Mouse (Mus musculus): ENCODE data around the gene Fancd2.

The Fancd2 gene

GRCm38 (mm10) chr6:113508947-113509280, 22.6 kb upstream of the Fancd2 start:
- Histone ChIP-seq H3K4me1 (replicated peaks; ENCODE audit: low read depth, low read length) (peaks cover 44% of the 10 kb centered on the region), H3K36me3 (ENCODE audit: insufficient read depth, low read length) (peaks cover 19% of the 10 kb centered on the region), H3K27me3 (ENCODE audit: insufficient read depth, low read length) (no peaks in the 10 kb centered on the region), H3K9me3 (ENCODE audit: low read length) (no peaks in the 10 kb centered on the region), H3K4me3 (replicated peaks; ENCODE audit: low read length) (no peak overlapping the region)
- no peak for TF ChIP-seq NANOG (IDR thresholded peaks at IDR 0.05; ENCODE audit: borderline replicate concordance, low read length)

GRCm38 (mm10) chr6:113513944-113514343, 17.5 kb upstream of the Fancd2 start:
- no peak overlapping the region for H3K4me3 ChIP-seq (replicated peaks; ENCODE audit: low read length)
- no peak for TF ChIP-seq NANOG (IDR thresholded peaks at IDR 0.05; ENCODE audit: borderline replicate concordance, low read length)
- peaks cover 70% of the 10 kb centered on the region for H3K36me3 ChIP-seq (ENCODE audit: insufficient read depth, low read length)
- peaks cover 7% of the 10 kb centered on the region for H3K4me1 ChIP-seq (replicated peaks; ENCODE audit: low read depth, low read length)
- no peaks in the 10 kb centered on the region for H3K9me3 ChIP-seq (ENCODE audit: low read length)
- no peaks in the 10 kb centered on the region for H3K27me3 ChIP-seq (ENCODE audit: insufficient read depth, low read length)

- Histone ChIP-seq H3K4me3 (replicated peaks; ENCODE audit: low read length) (no peak overlapping the region), H3K36me3 (ENCODE audit: insufficient read depth, low read length) (peaks cover 76% of the 10 kb centered on the region), H3K27me3 (ENCODE audit: insufficient read depth, low read length) (no peaks in the 10 kb centered on the region), H3K9me3 (ENCODE audit: low read length) (no peaks in the 10 kb centered on the region), H3K4me1 (replicated peaks; ENCODE audit: low read depth, low read length) (0 out of 2 replicates have a peak, but pooled peaks cover 5% of the 10 kb centered on the region)
- TF ChIP-seq NANOG (IDR thresholded peaks at IDR 0.05; ENCODE audit: borderline replicate concordance, low read length) (no peak), CTCF (conservative IDR thresholded peaks at IDR 0.05; ENCODE audit: low read length) (no peak), POU5F1 (IDR thresholded peaks at IDR 0.05; ENCODE audit: borderline replicate concordance, low read length) (no peak)
Measured at GRCm38 (mm10) chr6:113514600-113514999, 16.9 kb upstream of the Fancd2 start.

- Histone ChIP-seq H3K36me3 (ENCODE audit: insufficient read depth, low read length) (peaks cover 99% of the 10 kb centered on the region), H3K27me3 (ENCODE audit: insufficient read depth, low read length) (no peaks in the 10 kb centered on the region), H3K9me3 (ENCODE audit: low read length) (no peaks in the 10 kb centered on the region), H3K4me1 (replicated peaks; ENCODE audit: low read depth, low read length) (0 out of 2 replicates have a peak, but pooled peaks cover 5% of the 10 kb centered on the region), H3K4me3 (replicated peaks; ENCODE audit: low read length) (no peak overlapping the region)
- TF ChIP-seq POU5F1 (IDR thresholded peaks at IDR 0.05; ENCODE audit: borderline replicate concordance, low read length) (no peak), CTCF (conservative IDR thresholded peaks at IDR 0.05; ENCODE audit: low read length) (no peak), NANOG (IDR thresholded peaks at IDR 0.05; ENCODE audit: borderline replicate concordance, low read length) (no peak)
Measured at GRCm38 (mm10) chr6:113517434-113518080, 13.9 kb upstream of the Fancd2 start.

GRCm38 (mm10) chr6:113522310-113522709, 9.2 kb upstream of the Fancd2 start:
- TF ChIP-seq POU5F1 (IDR thresholded peaks at IDR 0.05; ENCODE audit: borderline replicate concordance, low read length), result no peak
- TF ChIP-seq NANOG (IDR thresholded peaks at IDR 0.05; ENCODE audit: borderline replicate concordance, low read length), result no peak
- no peak for TF ChIP-seq CTCF (conservative IDR thresholded peaks at IDR 0.05; ENCODE audit: low read length)
- peaks cover 87% of the 10 kb centered on the region for H3K36me3 ChIP-seq (ENCODE audit: insufficient read depth, low read length)

GRCm38 (mm10) chr6:113523420-113523819, 8.1 kb upstream of the Fancd2 start:
- no peaks in the 10 kb centered on the region for H3K27me3 ChIP-seq (ENCODE audit: insufficient read depth, low read length)
- H3K4me3 ChIP-seq (replicated peaks; ENCODE audit: low read length), result no peak overlapping the region
- no peak for TF ChIP-seq CTCF (conservative IDR thresholded peaks at IDR 0.05; ENCODE audit: low read length)
- no peak for TF ChIP-seq POU5F1 (IDR thresholded peaks at IDR 0.05; ENCODE audit: borderline replicate concordance, low read length)
- no peak for TF ChIP-seq NANOG (IDR thresholded peaks at IDR 0.05; ENCODE audit: borderline replicate concordance, low read length)
- H3K9me3 ChIP-seq (ENCODE audit: low read length), result no peaks in the 10 kb centered on the region
- H3K4me1 ChIP-seq (replicated peaks; ENCODE audit: low read depth, low read length), result no peaks in the 10 kb centered on the region
- peaks cover 86% of the 10 kb centered on the region for H3K36me3 ChIP-seq (ENCODE audit: insufficient read depth, low read length)

More at GRCm38 (mm10) chr6:113522310-113522709, 9.2 kb upstream of the Fancd2 start:
- H3K9me3 ChIP-seq (ENCODE audit: low read length), result no peaks in the 10 kb centered on the region
- no peak overlapping the region for H3K4me3 ChIP-seq (replicated peaks; ENCODE audit: low read length)
- no peaks in the 10 kb centered on the region for H3K27me3 ChIP-seq (ENCODE audit: insufficient read depth, low read length)
- H3K4me1 ChIP-seq (replicated peaks; ENCODE audit: low read depth, low read length), result no peaks in the 10 kb centered on the region

- TF ChIP-seq POU5F1 (IDR thresholded peaks at IDR 0.05; ENCODE audit: borderline replicate concordance, low read length), result no peak
- H3K4me3 ChIP-seq (replicated peaks; ENCODE audit: low read length), result peak overlapping the region; percentile 96
- H3K36me3 ChIP-seq (ENCODE audit: insufficient read depth, low read length), result peaks cover 60% of the 10 kb centered on the region
- peaks cover 20% of the 10 kb centered on the region for H3K4me1 ChIP-seq (replicated peaks; ENCODE audit: low read depth, low read length)
- no peaks in the 10 kb centered on the region for H3K27me3 ChIP-seq (ENCODE audit: insufficient read depth, low read length)
- no peaks in the 10 kb centered on the region for H3K9me3 ChIP-seq (ENCODE audit: low read length)
Measured at GRCm38 (mm10) chr6:113531840-113532404, 440 bp downstream of the Fancd2 start.

- Histone ChIP-seq H3K27me3 (ENCODE audit: insufficient read depth, low read length) (no peaks in the 10 kb centered on the region), H3K4me1 (replicated peaks; ENCODE audit: low read depth, low read length) (peaks cover 18% of the 10 kb centered on the region), H3K36me3 (ENCODE audit: insufficient read depth, low read length) (peaks cover 66% of the 10 kb centered on the region), H3K4me3 (replicated peaks; ENCODE audit: low read length) (no peak overlapping the region), H3K9me3 (ENCODE audit: low read length) (no peaks in the 10 kb centered on the region)
- TF ChIP-seq CTCF (conservative IDR thresholded peaks at IDR 0.05; ENCODE audit: low read length) (no peak), POU5F1 (IDR thresholded peaks at IDR 0.05; ENCODE audit: borderline replicate concordance, low read length) (no peak), NANOG (IDR thresholded peaks at IDR 0.05; ENCODE audit: borderline replicate concordance, low read length) (no peak)
Measured at GRCm38 (mm10) chr6:113534886-113535285, 3.4 kb downstream of the Fancd2 start.

- Histone ChIP-seq H3K9me3 (ENCODE audit: low read length) (peaks cover 6% of the 10 kb centered on the region; the same call in 1 of the 2 replicates), H3K27me3 (ENCODE audit: insufficient read depth, low read length) (no peaks in the 10 kb centered on the region), H3K4me1 (replicated peaks; ENCODE audit: low read depth, low read length) (no peaks in the 10 kb centered on the region), H3K4me3 (replicated peaks; ENCODE audit: low read length) (no peak overlapping the region), H3K36me3 (ENCODE audit: insufficient read depth, low read length) (peaks cover 87% of the 10 kb centered on the region)
- TF ChIP-seq POU5F1 (IDR thresholded peaks at IDR 0.05; ENCODE audit: borderline replicate concordance, low read length) (no peak), CTCF (conservative IDR thresholded peaks at IDR 0.05; ENCODE audit: low read length) (no peak)
Measured at GRCm38 (mm10) chr6:113541610-113542009, 10.1 kb downstream of the Fancd2 start.
